Mouse (Mus musculus): ENCODE results near the gene Mvb12b.

DNA sequence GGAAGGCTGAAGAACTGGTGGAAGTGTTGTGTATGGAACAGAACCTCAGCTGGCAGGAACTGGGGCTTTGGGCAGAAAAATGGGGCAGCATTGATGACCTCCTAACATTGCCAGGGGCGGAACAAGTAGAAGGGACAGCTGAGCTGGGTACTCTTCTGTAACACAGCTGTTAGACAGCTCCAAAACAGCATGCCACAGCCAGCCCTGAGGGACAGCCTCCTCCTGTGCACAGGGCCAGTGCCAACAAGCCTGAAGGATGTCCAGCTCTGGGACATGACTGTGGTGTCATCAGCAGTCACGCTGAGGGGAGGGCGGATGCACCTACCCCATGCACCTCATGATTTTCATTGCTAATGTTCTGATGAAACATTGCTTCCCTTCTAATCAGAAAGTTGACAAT is 78.7 kb downstream of the Mvb12b start:
- TF ChIP-seq CTCF (IDR thresholded peaks at IDR 0.05; ENCODE audit: low read depth, low read length) (no peak), GATA1 (IDR thresholded peaks at IDR 0.05; ENCODE audit: borderline replicate concordance, low read length) (no peak), TAL1 (conservative IDR thresholded peaks at IDR 0.05; ENCODE audit: low read depth, low read length) (no peak)
